Mouse (Mus musculus) stomach, embryonic 14.5 days (tissue): ENCODE measurements at regions not wholly inside any gene's neighbourhood (a gene's known extent, or its start where the extent isn't known, plus 50 kb on each side); places are given as distances from the start of the nearest gene placed in this dataset.
A peak's percentile ranks its signal among the peaks of the same experiment; 100 is the strongest.

Experiments
- ATAC-seq: fragments of 200-750 bp; cut with Nextera tagmentation; 2 replicates; pipeline ENCODE4 v1.8.0; 2017; ENCODE audit warnings: low read depth, moderate TSS enrichment; ENCODE audit not compliant: insufficient number of reproducible peaks, insufficient read depth, low FRiP score
- H3K27ac ChIP-seq: fragments of 300-500 bp; sonication (generic); 2 replicates; pipeline ENCODE4 v1.5.1; 2014; ENCODE audit warnings: mild to moderate bottlenecking, low read length, moderate library complexity, mixed read lengths
- H3K27me3 ChIP-seq: fragments of 300-500 bp; sonication (generic); 2 replicates; pipeline ENCODE4 v1.6.1; 2014; ENCODE audit warnings: low read length, control low read depth, mixed read lengths; ENCODE audit not compliant: control insufficient read depth, insufficient read depth
- H3K36me3 ChIP-seq: fragments of 300-500 bp; sonication (generic); 2 replicates; pipeline ENCODE4 v1.6.1; 2014; ENCODE audit warnings: mild to moderate bottlenecking, control low read depth, low read length, moderate library complexity, mixed read lengths; ENCODE audit not compliant: control insufficient read depth, insufficient read depth
- H3K4me1 ChIP-seq: fragments of 300-500 bp; sonication (generic); 2 replicates; pipeline ENCODE4 v1.6.1; 2014; ENCODE audit warnings: low read length, control low read depth, mixed read lengths; ENCODE audit not compliant: control insufficient read depth, insufficient read depth
- H3K4me2 ChIP-seq: fragments of 300-500 bp; sonication (generic); replicated peaks from 2 replicates; pipeline ENCODE4 v1.6.1; 2014; ENCODE audit warnings: low read depth, low read length, control low read depth
- H3K4me3 ChIP-seq: fragments of 300-500 bp; sonication (generic); 2 replicates; pipeline ENCODE4 v1.5.1; 2014; ENCODE audit warnings: low read depth, low read length, control low read depth
- H3K9ac ChIP-seq: fragments of 300-500 bp; sonication (generic); replicated peaks from 2 replicates; pipeline ENCODE4 v1.6.1; 2014; ENCODE audit warnings: low read depth, mild to moderate bottlenecking, control low read depth, low read length, moderate library complexity, mixed read lengths
- H3K9me3 ChIP-seq: fragments of 300-500 bp; sonication (generic); 2 replicates; pipeline ENCODE4 v1.6.1; 2016; ENCODE audit warnings: low read depth, low read length, control low read depth; ENCODE audit not compliant: control insufficient read depth
- WGBS: fragments of 180-500 bp; shearing (Covaris S2); extraction: QIAGEN DNeasy Blood & Tissue Kit; methylation state at CpG from one replicate; pipeline ENCODE4 v1.1.7; 2014; 5-methylcytosine and 5-hydroxymethylcytosine counted together

GRCm38 (mm10) chr9:94589672-94590071 is 51.8 kb upstream of the 1190002N15Rik start:
- Histone ChIP-seq H3K4me3 (no peak overlapping the region), H3K27me3 (no peaks in the 10 kb centered on the region), H3K27ac (no peak overlapping the region), H3K9me3 (no peaks in the 10 kb centered on the region), H3K9ac (no peak overlapping the region), H3K4me2 (no peak overlapping the region), H3K4me1 (no peaks in the 10 kb centered on the region), H3K36me3 (no peaks in the 10 kb centered on the region)
- ATAC-seq: no peak
- WGBS: 88% methylated on average over 2 of the region's 2 CpGs

DNA sequence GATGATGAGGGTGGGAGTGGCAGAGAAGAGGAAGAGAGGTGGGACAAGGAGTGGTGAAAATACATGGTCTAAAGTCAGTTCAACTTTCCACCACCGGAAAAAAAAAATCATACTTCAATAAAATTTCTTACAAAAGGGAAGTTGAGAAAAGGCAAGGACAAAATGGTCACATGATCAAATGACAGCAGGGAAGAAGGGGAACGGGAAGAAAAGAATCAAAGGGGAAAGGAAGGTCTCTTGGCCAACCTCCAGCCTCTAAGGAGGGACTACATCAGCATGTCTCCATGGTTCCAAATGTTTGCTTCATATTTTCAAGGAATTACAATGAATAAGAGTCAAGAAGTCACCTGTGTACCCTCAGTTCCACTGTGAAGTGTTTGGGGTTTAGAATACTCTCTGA is 64.7 kb upstream of the Slc9a9 start:
- ATAC-seq: no peak
- H3K27ac ChIP-seq: no peak overlapping the region
- no peaks in the 10 kb centered on the region for H3K36me3 ChIP-seq
- no peak overlapping the region for H3K9ac ChIP-seq
- 86% methylated on average over 2 of the region's 2 CpGs for WGBS
- no peaks in the 10 kb centered on the region for H3K9me3 ChIP-seq
- no peak overlapping the region for H3K4me2 ChIP-seq
- no peaks in the 10 kb centered on the region for H3K4me1 ChIP-seq
- H3K4me3 ChIP-seq: no peak overlapping the region
- no peaks in the 10 kb centered on the region for H3K27me3 ChIP-seq

GRCm38 (mm10) chr9:94606422-94606821 is 63.3 kb upstream of the Slc9a9 start:
- no peaks in the 10 kb centered on the region for H3K27me3 ChIP-seq
- 73% methylated on average over 2 of the region's 2 CpGs for WGBS
- H3K27ac ChIP-seq: no peak overlapping the region
- no peak overlapping the region for H3K4me2 ChIP-seq
- H3K4me1 ChIP-seq: no peaks in the 10 kb centered on the region
- H3K9ac ChIP-seq: no peak overlapping the region
- ATAC-seq: no peak
- H3K9me3 ChIP-seq: no peaks in the 10 kb centered on the region
- no peaks in the 10 kb centered on the region for H3K36me3 ChIP-seq
- no peak overlapping the region for H3K4me3 ChIP-seq

DNA sequence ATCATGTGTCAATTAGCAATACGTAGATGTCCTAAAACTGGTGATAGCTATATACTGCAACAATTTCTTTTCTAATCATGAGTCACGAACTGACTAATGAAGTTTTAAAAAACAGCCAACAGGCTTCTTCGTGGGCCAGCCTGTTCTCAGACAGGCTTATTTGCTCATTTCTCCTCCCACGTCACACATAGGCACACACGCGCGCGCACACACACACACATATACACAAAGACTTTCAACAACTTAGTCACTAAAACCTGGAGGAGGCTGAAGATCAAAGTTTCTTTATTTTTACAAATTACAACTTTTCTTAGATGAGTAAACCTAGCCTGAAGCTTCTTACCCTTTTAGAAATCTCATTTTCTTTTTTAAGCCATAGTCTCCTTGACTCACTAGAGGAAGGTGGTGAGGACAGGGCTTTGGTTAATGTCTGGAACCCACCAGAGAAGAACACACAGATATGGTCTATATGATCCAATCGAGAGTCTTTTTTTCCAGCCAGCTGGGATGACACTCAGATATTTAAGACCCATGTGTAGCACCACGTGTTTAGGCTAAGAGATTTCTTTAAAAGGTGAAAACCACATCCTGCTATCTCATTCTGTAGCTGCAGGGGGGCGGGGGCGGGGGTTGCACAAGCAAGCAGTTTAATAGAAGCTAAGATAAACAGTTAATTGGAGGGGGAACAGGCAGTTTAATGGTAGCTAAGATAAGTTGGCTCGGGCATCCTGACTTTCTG is 62.5 kb upstream of the Slc9a9 start:
- H3K27me3 ChIP-seq: no peaks in the 10 kb centered on the region
- no peak; the same call in 1 of the 2 replicates for ATAC-seq
- WGBS: 70% methylated on average over 13 of the region's 13 CpGs
- no peak overlapping the region for H3K4me3 ChIP-seq
- H3K9ac ChIP-seq: no peak overlapping the region
- no peaks in the 10 kb centered on the region for H3K9me3 ChIP-seq
- H3K27ac ChIP-seq: no peak overlapping the region
- H3K4me1 ChIP-seq: no peaks in the 10 kb centered on the region
- H3K4me2 ChIP-seq: no peak overlapping the region
- no peaks in the 10 kb centered on the region for H3K36me3 ChIP-seq

DNA sequence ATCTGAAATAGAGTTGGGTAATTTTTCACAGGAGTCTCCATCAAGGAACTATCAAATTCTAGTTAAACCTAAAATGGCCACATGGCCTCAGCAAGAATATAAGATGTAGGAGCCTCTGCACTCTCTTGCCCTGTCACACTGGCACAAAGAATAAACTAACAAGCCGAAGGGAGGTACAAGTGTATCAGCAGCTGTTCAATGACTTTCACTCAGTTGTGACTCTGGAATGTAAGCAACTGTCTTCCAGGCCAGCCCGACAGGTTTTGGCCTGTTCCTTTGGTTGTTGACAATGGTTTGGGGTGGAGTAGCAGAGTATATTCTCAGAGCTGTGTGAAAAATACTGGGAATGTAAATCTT is 62.0 kb upstream of the Slc9a9 start:
- no peaks in the 10 kb centered on the region for H3K27me3 ChIP-seq
- no peaks in the 10 kb centered on the region for H3K36me3 ChIP-seq
- no peaks in the 10 kb centered on the region for H3K4me1 ChIP-seq
- 6% methylated on average over 2 of the region's 2 CpGs for WGBS
- no peak overlapping the region for H3K9ac ChIP-seq
- no peak overlapping the region for H3K4me3 ChIP-seq
- no peak overlapping the region for H3K4me2 ChIP-seq
- no peaks in the 10 kb centered on the region for H3K9me3 ChIP-seq
- no peak overlapping the region for H3K27ac ChIP-seq
- no peak for ATAC-seq

DNA sequence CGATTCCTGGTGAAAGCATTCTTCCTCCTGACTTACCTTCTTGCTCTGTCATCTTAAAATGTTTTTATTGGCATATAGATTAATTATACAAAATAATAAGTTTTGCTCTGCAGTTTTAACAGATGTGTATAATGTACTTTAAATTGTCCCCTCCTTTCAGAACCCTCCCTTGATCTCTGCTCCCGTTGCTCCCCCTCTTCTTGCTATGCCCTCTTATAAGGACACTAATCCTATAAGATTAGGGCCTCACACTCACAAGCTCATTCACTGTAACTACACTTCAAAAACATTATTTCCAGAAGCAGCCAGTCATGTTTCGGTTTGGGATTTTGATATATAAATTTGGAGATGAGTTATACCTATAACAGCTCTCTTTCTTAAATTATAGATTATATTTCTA is 59.6 kb upstream of the Slc9a9 start:
- Histone ChIP-seq H3K36me3 (no peaks in the 10 kb centered on the region), H3K4me1 (no peaks in the 10 kb centered on the region), H3K27ac (no peak overlapping the region), H3K9ac (no peak overlapping the region), H3K9me3 (no peaks in the 10 kb centered on the region), H3K4me3 (no peak overlapping the region), H3K4me2 (no peak overlapping the region), H3K27me3 (no peaks in the 10 kb centered on the region)
- ATAC-seq: no peak
- WGBS: 78% methylated on average over 3 of the region's 3 CpGs

DNA sequence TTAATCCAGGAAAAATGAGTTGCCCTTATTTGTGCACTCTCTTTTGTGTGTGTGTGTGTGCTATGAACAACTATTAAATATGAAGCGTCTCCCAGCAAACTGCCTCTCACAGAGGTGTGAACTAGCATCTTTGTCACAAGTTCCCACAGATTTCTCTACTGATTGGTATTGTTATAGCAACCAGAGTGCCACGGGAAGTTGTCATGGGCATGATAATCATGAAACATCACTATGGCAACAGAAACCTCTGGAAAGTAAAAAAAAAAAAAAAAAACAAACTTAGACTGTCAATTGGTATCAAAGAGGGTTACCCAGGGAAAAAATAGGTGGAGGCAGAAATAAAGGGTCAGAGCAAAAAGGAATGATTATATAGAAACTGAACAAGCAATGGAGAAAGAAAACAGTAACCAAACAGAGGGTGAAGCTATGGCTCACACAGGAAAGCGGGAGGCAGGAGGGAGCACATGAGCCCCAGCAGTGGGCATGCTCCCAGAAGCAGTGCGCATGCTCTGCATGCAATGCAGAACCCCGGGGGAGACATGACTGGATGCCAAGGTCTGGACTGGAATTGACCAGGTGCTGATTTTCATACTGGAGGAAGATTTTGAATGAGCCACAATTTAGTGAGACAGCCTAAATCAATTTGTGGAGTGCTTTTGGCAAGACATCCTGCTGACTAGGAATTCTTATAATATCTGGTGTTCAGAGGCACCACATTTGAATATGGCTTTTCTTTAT is 58.9 kb upstream of the Slc9a9 start:
- ATAC-seq: no peak
- no peaks in the 10 kb centered on the region for H3K4me1 ChIP-seq
- H3K27ac ChIP-seq: no peak overlapping the region
- H3K36me3 ChIP-seq: no peaks in the 10 kb centered on the region
- no peak overlapping the region for H3K4me2 ChIP-seq
- H3K9me3 ChIP-seq: no peaks in the 10 kb centered on the region
- H3K27me3 ChIP-seq: no peaks in the 10 kb centered on the region
- H3K9ac ChIP-seq: no peak overlapping the region
- H3K4me3 ChIP-seq: no peak overlapping the region
- 78% methylated on average over 5 of the region's 5 CpGs for WGBS

DNA sequence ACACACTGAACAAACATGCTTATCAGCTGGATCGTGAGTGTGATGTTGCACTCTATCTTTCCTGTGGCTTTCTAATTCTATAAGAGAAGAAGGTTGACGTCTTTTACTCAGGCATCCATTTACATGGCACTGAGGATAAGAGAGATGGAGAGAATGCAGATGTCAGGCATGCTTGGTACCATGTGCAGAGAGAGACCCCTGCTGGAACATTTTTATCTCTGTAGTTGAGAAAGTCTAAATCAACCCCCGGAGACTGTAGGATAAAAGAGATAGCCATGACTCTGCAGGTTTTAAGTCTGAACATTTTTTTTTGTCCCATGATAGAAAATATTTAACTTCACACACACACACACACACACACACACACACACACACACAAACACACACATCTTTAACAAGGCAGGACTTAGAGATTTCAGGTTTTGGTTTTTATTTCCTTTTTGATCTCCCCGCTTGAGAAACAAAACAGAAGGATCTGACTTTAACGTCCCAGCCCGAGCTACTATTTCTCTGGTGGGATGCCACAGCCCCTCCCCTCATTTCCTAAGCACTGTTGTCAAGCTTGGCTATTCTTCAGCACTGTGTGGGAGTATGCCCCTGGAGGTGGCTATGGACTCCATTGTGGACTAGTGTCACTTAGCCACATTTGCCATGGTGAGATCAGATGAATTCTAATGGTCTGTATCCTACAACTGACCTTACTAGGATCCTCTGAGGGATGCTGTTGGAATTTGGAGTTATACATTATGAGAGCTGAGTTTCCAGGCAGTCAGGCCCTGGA is 55.6 kb upstream of the Slc9a9 start:
- H3K36me3 ChIP-seq: no peaks in the 10 kb centered on the region
- H3K4me1 ChIP-seq: no peaks in the 10 kb centered on the region; the same call in 1 of the 2 replicates
- H3K4me2 ChIP-seq: no peak overlapping the region
- no peak overlapping the region for H3K4me3 ChIP-seq
- 0 out of 2 replicates have a peak, but pooled peaks have one; percentile 69 for ATAC-seq
- WGBS: 37% methylated on average over 6 of the region's 6 CpGs
- H3K27me3 ChIP-seq: no peaks in the 10 kb centered on the region
- no peaks in the 10 kb centered on the region for H3K9me3 ChIP-seq
- H3K9ac ChIP-seq: no peak overlapping the region
- no peak overlapping the region for H3K27ac ChIP-seq
